Mouse (Mus musculus) adrenal gland, postnatal 14 days (tissue): ENCODE data around the gene Dnal1. TPM values are rescaled to one million over a fixed set of nuclear protein-coding genes. Genes with fewer than 3 reads are reported as not detected.
A peak's percentile ranks its signal among the peaks of the same experiment; 100 is the strongest.

Source experiments
- DNase-seq: peaks from one replicate; pipeline ENCODE4 v3.0.0; 2021; ENCODE audit warnings: mixed read lengths
- total RNA-seq: library from RNA; stranded (reverse); gene quantifications from 2 replicates; pipeline ENCODE4 v1.2.3, GENCODE M21; 2021

The Dnal1 gene
- total RNA-seq, 1 experiment from 2014 or later: 17.7 TPM

- no peak for DNase-seq
These were observed 12.7 kb downstream of the Dnal1 start for GRCm38 (mm10) chr12:84126899-84127298.

- DNase-seq: peak; percentile 30
These were observed 14.4 kb downstream of the Dnal1 start for GRCm38 (mm10) chr12:84128576-84128975.

GRCm38 (mm10) chr12:84129931-84130330 is 15.8 kb downstream of the Dnal1 start:
- DNase-seq: no peak

GRCm38 (mm10) chr12:84132265-84132664 is 18.1 kb downstream of the Dnal1 start:
- peak; percentile 56 for DNase-seq

GRCm38 (mm10) chr12:84137131-84137530 is 23.0 kb downstream of the Dnal1 start:
- no peak for DNase-seq

GRCm38 (mm10) chr12:84140135-84140534 is 26.0 kb downstream of the Dnal1 start:
- DNase-seq: no peak

GRCm38 (mm10) chr12:84141271-84141670 is 27.1 kb downstream of the Dnal1 start:
- DNase-seq: no peak

GRCm38 (mm10) chr12:84142281-84143050 is 28.3 kb downstream of the Dnal1 start:
- DNase-seq: peak; percentile 37

GRCm38 (mm10) chr12:84147954-84148621 is 33.9 kb downstream of the Dnal1 start, which contains the start of gene Pnma1:
TSS of gene Pnma1 (minus strand) at chr12:84148489.
- peak; percentile 86 for DNase-seq

GRCm38 (mm10) chr12:84148622-84149012 is 34.5 kb downstream of the Dnal1 start:
- DNase-seq: no peak

GRCm38 (mm10) chr12:84149971-84150370 is 35.8 kb downstream of the Dnal1 start:
- DNase-seq: no peak

GRCm38 (mm10) chr12:84150976-84151375 is 36.8 kb downstream of the Dnal1 start:
- DNase-seq: peak; percentile 44

GRCm38 (mm10) chr12:84151911-84152310 is 37.7 kb downstream of the Dnal1 start:
- no peak for DNase-seq

- DNase-seq: no peak
These were observed 38.4 kb downstream of the Dnal1 start for GRCm38 (mm10) chr12:84152352-84153190.

- DNase-seq: no peak
These were observed 39.2 kb downstream of the Dnal1 start for GRCm38 (mm10) chr12:84153414-84153813.

GRCm38 (mm10) chr12:84154786-84155522 is 40.8 kb downstream of the Dnal1 start:
- DNase-seq: peak; percentile 77

- no peak for DNase-seq
These were observed 41.3 kb downstream of the Dnal1 start for GRCm38 (mm10) chr12:84155523-84155871.

GRCm38 (mm10) chr12:84156210-84156609 is 42.0 kb downstream of the Dnal1 start:
- DNase-seq: no peak

GRCm38 (mm10) chr12:84158156-84158555 is 44.0 kb downstream of the Dnal1 start:
- no peak for DNase-seq

GRCm38 (mm10) chr12:84160491-84160890 is 46.3 kb downstream of the Dnal1 start:
- no peak for DNase-seq

GRCm38 (mm10) chr12:84161116-84161515 is 47.0 kb downstream of the Dnal1 start:
- no peak for DNase-seq
